Mouse (Mus musculus) neutrophil, adult 59 days (primary cell): ENCODE measurements around the gene Gm21698. TPM values are rescaled to one million over a fixed set of nuclear protein-coding genes. Genes with fewer than 3 reads are reported as not detected.

Experiments
- total RNA-seq, 2 experiments: library from RNA; stranded (reverse); gene quantifications; 1 replicate in 1 of 2; 2 replicates in 1 of 2; pipeline ENCODE4 v1.2.4; 2023

Gene Gm21698
- not detected for total RNA-seq

GRCm38 (mm10) chr5:25988550-25988949 is at the start of gene Gm21698:
Gm21698 (minus strand) TSS chr5:25988650.

GRCm38 (mm10) chr5:26022816-26023215 is 34.4 kb upstream of the Gm21698 start, which contains the start of gene Gm5862:
Gm5862 (minus strand) TSS chr5:26022916.

GRCm38 (mm10) chr5:26004698-26005097 is 16.2 kb upstream of the Gm21698 start, which contains the start of gene Gm1979:
Gm1979 (minus strand) TSS chr5:26004798.

GRCm38 (mm10) chr5:25972563-25972962 is 15.9 kb downstream of the Gm21698 start, which contains the start of gene Gm21680:
Gm21680 (minus strand) TSS chr5:25972663.

GRCm38 (mm10) chr5:25954317-25954716 is 34.1 kb downstream of the Gm21698 start, which contains the start of gene Gm21671:
Gm21671 (minus strand) TSS chr5:25954417.

GRCm38 (mm10) chr5:25942281-25942680 is 46.2 kb downstream of the Gm21698 start, which contains the start of gene Gm21663:
Gm21663 (minus strand) TSS chr5:25942381.

Other genes starting within 250 kb of the Gm21698 start
- 1 to 10 TPM in 1 of 2 experiments, under 1 TPM in 1; 0.73 to 2.7 TPM for gene Actr3b, start 228.7 kb downstream of the Gm21698 start, total RNA-seq
- not detected for gene Gm21663, start 46.3 kb downstream of the Gm21698 start, total RNA-seq
- gene Gm21671, start 34.2 kb downstream of the Gm21698 start, total RNA-seq, result not detected
- gene Gm21680, start 16.0 kb downstream of the Gm21698 start, total RNA-seq, result not detected
- gene Gm1979, start 16.1 kb upstream of the Gm21698 start, total RNA-seq, result not detected
- gene Gm5862, start 34.3 kb upstream of the Gm21698 start, total RNA-seq, result not detected
- not detected for gene Speer4a, start 50.9 kb upstream of the Gm21698 start, total RNA-seq
- gene Gm7347, start 69.9 kb upstream of the Gm21698 start, total RNA-seq, result not detected
- gene Gm10471, start 100.6 kb upstream of the Gm21698 start, total RNA-seq, result not detected
- not detected for gene 5031410I06Rik, start 116.7 kb upstream of the Gm21698 start, total RNA-seq
- gene Gm10220, start 132.8 kb upstream of the Gm21698 start, total RNA-seq, result not detected